Mouse (Mus musculus) cortical plate, adult 2 months (tissue): Measurements from ENCODE around the gene Txnrd2.

Experiments
- CTCF ChIP-seq: fragments of 200-500 bp; IDR thresholded peaks from 2 replicates; pipeline ENCODE4 v1.5.1; 2011; ENCODE audit warnings: mild to moderate bottlenecking, control low read depth, low read length; ENCODE audit not compliant: insufficient read depth; ENCODE audit errors: extremely low read depth
- POLR2A ChIP-seq: fragments of 200-500 bp; IDR thresholded peaks from 2 replicates; pipeline ENCODE4 v1.6.1; 2011; ENCODE audit warnings: mild to moderate bottlenecking, low read length, control low read depth; ENCODE audit not compliant: insufficient read depth; ENCODE audit errors: extremely low read depth

GRCm38 (mm10) chr16:18458661-18459060, 32.5 kb downstream of the Txnrd2 start:
- TF ChIP-seq POLR2A (no peak), CTCF (no peak)
